Mouse (Mus musculus): ENCODE measurements around the gene Tox4. TPM values are rescaled to one million over a fixed set of nuclear protein-coding genes. Genes with fewer than 3 reads are reported as not detected.

The Tox4 gene
- polyA plus RNA-seq (2015; fragmentation: Nextera tagmentation; extraction: Ambion mirVana): 28.8 and 33.7 TPM in 2 replicates

GRCm38 (mm10) chr14:52278932-52279746 is at the start of gene Tox4, which contains the start of gene Rab2b:
Tox4 (plus strand) TSS chr14:52279146.
Rab2b (minus strand) TSS chr14:52279545.
- Histone ChIP-seq H3K4me3 (ENCODE audit: low read length) (peak within 1 kb of the TSS; percentile 82), H3K9me3 (replicated peaks; ENCODE audit: control insufficient read depth, low read length) (no peaks in the 10 kb centered on the region), H3K27ac (ENCODE audit: low read length) (peak within 1 kb of the TSS; percentile 90), H3K27me3 (ENCODE audit: control insufficient read depth, insufficient read depth, low read length) (no peaks in the 10 kb centered on the region), H3K9ac (ENCODE audit: low read length) (peak within 1 kb of the TSS; percentile 93), H3K4me2 (ENCODE audit: low read depth, low read length) (peak within 1 kb of the TSS; percentile 81), H3K4me1 (ENCODE audit: control insufficient read depth, insufficient read depth, low read length) (peaks cover 12% of the 10 kb centered on the region), H3K36me3 (ENCODE audit: control insufficient read depth, insufficient read depth) (peaks cover 6% of the 10 kb centered on the region)
- ATAC-seq (replicated peaks; ENCODE audit: extremely low read depth, insufficient read depth, low FRiP score): peak; percentile 94
- WGBS: under 1% methylated on average over 59 of the region's 66 CpGs

- no peaks in the 10 kb centered on the region for H3K9me3 ChIP-seq (replicated peaks; ENCODE audit: control insufficient read depth, low read length)
- H3K27me3 ChIP-seq (ENCODE audit: control insufficient read depth, insufficient read depth, low read length): no peaks in the 10 kb centered on the region
- H3K36me3 ChIP-seq (ENCODE audit: control insufficient read depth, insufficient read depth): peaks cover 65% of the 10 kb centered on the region
- no peak overlapping the region for H3K27ac ChIP-seq (ENCODE audit: low read length)
- no peak overlapping the region for H3K4me2 ChIP-seq (ENCODE audit: low read depth, low read length)
- no peak for ATAC-seq (replicated peaks; ENCODE audit: extremely low read depth, insufficient read depth, low FRiP score)
- 80% methylated on average over 6 of the region's 6 CpGs for WGBS
- H3K4me3 ChIP-seq (ENCODE audit: low read length): no peak overlapping the region
- no peak overlapping the region for H3K9ac ChIP-seq (ENCODE audit: low read length)
- no peaks in the 10 kb centered on the region for H3K4me1 ChIP-seq (ENCODE audit: control insufficient read depth, insufficient read depth, low read length)
Measured at GRCm38 (mm10) chr14:52232249-52232648, 46.7 kb upstream of the Tox4 start.

- 80% methylated on average over 7 of the region's 7 CpGs for WGBS
Measured at GRCm38 (mm10) chr14:52235165-52235564, 43.8 kb upstream of the Tox4 start.

GRCm38 (mm10) chr14:52236216-52236615 is 42.7 kb upstream of the Tox4 start:
- ATAC-seq (replicated peaks; ENCODE audit: extremely low read depth, insufficient read depth, low FRiP score): no peak

More at GRCm38 (mm10) chr14:52235165-52235564, 43.8 kb upstream of the Tox4 start:
- no peaks in the 10 kb centered on the region for H3K4me1 ChIP-seq (ENCODE audit: control insufficient read depth, insufficient read depth, low read length)
- no peaks in the 10 kb centered on the region for H3K9me3 ChIP-seq (replicated peaks; ENCODE audit: control insufficient read depth, low read length)
- ATAC-seq (replicated peaks; ENCODE audit: extremely low read depth, insufficient read depth, low FRiP score): no peak
- H3K4me2 ChIP-seq (ENCODE audit: low read depth, low read length): no peak overlapping the region
- H3K27me3 ChIP-seq (ENCODE audit: control insufficient read depth, insufficient read depth, low read length): no peaks in the 10 kb centered on the region
- H3K9ac ChIP-seq (ENCODE audit: low read length): no peak overlapping the region
- H3K36me3 ChIP-seq (ENCODE audit: control insufficient read depth, insufficient read depth): peaks cover 60% of the 10 kb centered on the region
- H3K27ac ChIP-seq (ENCODE audit: low read length): no peak overlapping the region
- no peak overlapping the region for H3K4me3 ChIP-seq (ENCODE audit: low read length)

GRCm38 (mm10) chr14:52244041-52244689 is 34.8 kb upstream of the Tox4 start:
- H3K4me3 ChIP-seq (ENCODE audit: low read length): peak overlapping the region; percentile 94
- H3K9me3 ChIP-seq (replicated peaks; ENCODE audit: control insufficient read depth, low read length): no peaks in the 10 kb centered on the region
- H3K27me3 ChIP-seq (ENCODE audit: control insufficient read depth, insufficient read depth, low read length): no peaks in the 10 kb centered on the region
- H3K36me3 ChIP-seq (ENCODE audit: control insufficient read depth, insufficient read depth): no peaks in the 10 kb centered on the region
- peak; percentile 99 for ATAC-seq (replicated peaks; ENCODE audit: extremely low read depth, insufficient read depth, low FRiP score)
- peak overlapping the region; percentile 66 for H3K4me2 ChIP-seq (ENCODE audit: low read depth, low read length)
- peak overlapping the region; percentile 66 for H3K27ac ChIP-seq (ENCODE audit: low read length)
- H3K4me1 ChIP-seq (ENCODE audit: control insufficient read depth, insufficient read depth, low read length): peaks cover 16% of the 10 kb centered on the region
- under 1% methylated on average over 32 of the region's 32 CpGs for WGBS
- H3K9ac ChIP-seq (ENCODE audit: low read length): peak overlapping the region; percentile 89

More at GRCm38 (mm10) chr14:52236216-52236615, 42.7 kb upstream of the Tox4 start:
- Histone ChIP-seq H3K9ac (ENCODE audit: low read length) (no peak overlapping the region), H3K36me3 (ENCODE audit: control insufficient read depth, insufficient read depth) (peaks cover 49% of the 10 kb centered on the region), H3K9me3 (replicated peaks; ENCODE audit: control insufficient read depth, low read length) (no peaks in the 10 kb centered on the region), H3K4me2 (ENCODE audit: low read depth, low read length) (no peak overlapping the region), H3K4me3 (ENCODE audit: low read length) (no peak overlapping the region), H3K27me3 (ENCODE audit: control insufficient read depth, insufficient read depth, low read length) (no peaks in the 10 kb centered on the region), H3K4me1 (ENCODE audit: control insufficient read depth, insufficient read depth, low read length) (no peaks in the 10 kb centered on the region), H3K27ac (ENCODE audit: low read length) (no peak overlapping the region)
- 92% methylated on average over 1 of the region's 1 CpGs for WGBS

GRCm38 (mm10) chr14:52244690-52245042 is 34.3 kb upstream of the Tox4 start:
- peak; percentile 53 for ATAC-seq (replicated peaks; ENCODE audit: extremely low read depth, insufficient read depth, low FRiP score)
- 12% methylated on average over 7 of the region's 7 CpGs for WGBS
- Histone ChIP-seq H3K4me3 (ENCODE audit: low read length) (peak overlapping the region; percentile 94), H3K4me1 (ENCODE audit: control insufficient read depth, insufficient read depth, low read length) (peaks cover 16% of the 10 kb centered on the region), H3K4me2 (ENCODE audit: low read depth, low read length) (peak overlapping the region; percentile 66), H3K36me3 (ENCODE audit: control insufficient read depth, insufficient read depth) (no peaks in the 10 kb centered on the region), H3K27me3 (ENCODE audit: control insufficient read depth, insufficient read depth, low read length) (no peaks in the 10 kb centered on the region), H3K9ac (ENCODE audit: low read length) (peak overlapping the region; percentile 73), H3K9me3 (replicated peaks; ENCODE audit: control insufficient read depth, low read length) (no peaks in the 10 kb centered on the region), H3K27ac (ENCODE audit: low read length) (peak overlapping the region; percentile 63)

GRCm38 (mm10) chr14:52246129-52246528 is 32.8 kb upstream of the Tox4 start:
- H3K36me3 ChIP-seq (ENCODE audit: control insufficient read depth, insufficient read depth): no peaks in the 10 kb centered on the region
- peaks cover 16% of the 10 kb centered on the region for H3K4me1 ChIP-seq (ENCODE audit: control insufficient read depth, insufficient read depth, low read length)
- no peak for ATAC-seq (replicated peaks; ENCODE audit: extremely low read depth, insufficient read depth, low FRiP score)
- H3K4me2 ChIP-seq (ENCODE audit: low read depth, low read length): no peak overlapping the region
- H3K27ac ChIP-seq (ENCODE audit: low read length): no peak overlapping the region
- H3K4me3 ChIP-seq (ENCODE audit: low read length): no peak overlapping the region
- WGBS: 69% methylated on average over 4 of the region's 4 CpGs
- no peak overlapping the region for H3K9ac ChIP-seq (ENCODE audit: low read length)
- no peaks in the 10 kb centered on the region for H3K27me3 ChIP-seq (ENCODE audit: control insufficient read depth, insufficient read depth, low read length)
- H3K9me3 ChIP-seq (replicated peaks; ENCODE audit: control insufficient read depth, low read length): no peaks in the 10 kb centered on the region

- H3K9me3 ChIP-seq (replicated peaks; ENCODE audit: control insufficient read depth, low read length): no peaks in the 10 kb centered on the region
- WGBS: 5% methylated on average over 18 of the region's 18 CpGs
- ATAC-seq (replicated peaks; ENCODE audit: extremely low read depth, insufficient read depth, low FRiP score): no peak
- H3K27me3 ChIP-seq (ENCODE audit: control insufficient read depth, insufficient read depth, low read length): no peaks in the 10 kb centered on the region
- no peaks in the 10 kb centered on the region for H3K36me3 ChIP-seq (ENCODE audit: control insufficient read depth, insufficient read depth)
- peak overlapping the region; percentile 74 for H3K4me3 ChIP-seq (ENCODE audit: low read length)
- peak overlapping the region; percentile 93 for H3K9ac ChIP-seq (ENCODE audit: low read length)
- H3K4me1 ChIP-seq (ENCODE audit: control insufficient read depth, insufficient read depth, low read length): peaks cover 7% of the 10 kb centered on the region
- H3K4me2 ChIP-seq (ENCODE audit: low read depth, low read length): peak overlapping the region; percentile 85
- peak overlapping the region; percentile 87 for H3K27ac ChIP-seq (ENCODE audit: low read length)
Measured at GRCm38 (mm10) chr14:52256311-52257175, 22.4 kb upstream of the Tox4 start.
